Mouse (Mus musculus) liver, postnatal 0 days (tissue): ENCODE measurements around the gene Srsf4.

Source experiments
- CTCF ChIP-seq: sonication (generic); IDR thresholded peaks from 2 replicates; pipeline ENCODE4 v1.5.1; 2016; ENCODE audit warnings: antibody characterized with exemption, low read depth
- EP300 ChIP-seq: IDR thresholded peaks from 2 replicates; pipeline ENCODE4 v1.6.1; 2016; ENCODE audit warnings: antibody characterized with exemption, low read depth, mild to moderate bottlenecking

DNA sequence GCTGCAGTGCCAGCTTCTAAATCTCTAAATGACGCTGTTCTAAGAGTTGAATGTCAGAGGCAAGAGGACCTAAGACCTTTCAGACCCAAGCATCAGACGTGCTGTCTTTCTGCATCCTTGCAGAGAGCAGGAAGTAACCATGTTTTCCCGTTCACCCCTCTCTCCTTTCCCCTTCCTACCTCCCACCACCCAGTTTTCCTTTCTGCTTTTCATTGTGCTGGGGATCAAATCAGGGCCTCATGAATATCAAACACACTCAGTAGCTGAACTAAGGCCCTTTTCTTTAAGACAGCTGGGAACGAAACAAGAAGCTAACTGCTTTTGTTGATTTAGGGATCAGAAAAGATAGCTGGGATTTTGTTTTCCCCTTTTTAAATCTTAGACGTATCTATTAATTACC, 76.5 kb downstream of the Srsf4 start:
- TF ChIP-seq CTCF: no peak
- TF ChIP-seq EP300: no peak
